Mouse (Mus musculus): ENCODE measurements around the gene E030018B13Rik.

Gene E030018B13Rik

DNA sequence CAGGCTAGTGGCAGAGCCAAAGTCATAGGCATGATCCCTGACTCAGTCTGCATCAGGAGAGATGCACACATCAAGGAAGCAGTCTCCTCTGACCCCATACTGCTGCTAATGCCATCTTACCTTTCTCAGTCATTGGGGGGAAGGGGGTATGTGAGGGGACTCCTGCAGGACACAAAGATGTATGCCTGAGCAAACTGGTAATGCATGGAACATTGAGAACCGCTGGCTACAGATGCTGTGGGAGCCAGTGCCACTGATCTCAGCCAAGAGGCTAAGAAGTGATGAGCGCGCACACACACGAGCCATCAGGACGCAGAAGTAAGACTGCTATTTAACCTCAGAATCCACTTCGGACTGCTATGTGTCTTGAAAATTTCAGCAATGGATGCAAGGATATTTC is 18.5 kb upstream of the E030018B13Rik start:
- no peak for DNase-seq (ENCODE audit: low spot score)

DNA sequence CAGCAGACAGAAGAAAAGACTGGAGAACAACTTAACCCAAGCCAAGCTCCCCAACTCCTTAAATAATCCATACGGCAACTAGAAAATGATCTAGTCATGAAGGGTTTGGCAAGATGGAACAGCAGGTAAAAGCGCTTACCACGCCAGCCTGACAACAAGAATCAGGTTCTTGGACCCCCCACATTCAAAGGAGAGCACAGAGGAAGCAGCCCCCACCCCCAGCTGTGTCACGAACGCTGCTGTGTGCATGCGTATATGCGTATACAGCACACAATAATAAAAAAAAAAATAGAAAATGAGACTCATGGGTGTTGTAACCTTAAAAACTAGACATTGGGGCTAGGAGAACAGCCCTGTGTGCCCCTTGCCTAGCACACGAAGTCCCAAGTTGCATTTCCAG is 16.7 kb upstream of the E030018B13Rik start:
- no peak for DNase-seq (ENCODE audit: low spot score)

DNA sequence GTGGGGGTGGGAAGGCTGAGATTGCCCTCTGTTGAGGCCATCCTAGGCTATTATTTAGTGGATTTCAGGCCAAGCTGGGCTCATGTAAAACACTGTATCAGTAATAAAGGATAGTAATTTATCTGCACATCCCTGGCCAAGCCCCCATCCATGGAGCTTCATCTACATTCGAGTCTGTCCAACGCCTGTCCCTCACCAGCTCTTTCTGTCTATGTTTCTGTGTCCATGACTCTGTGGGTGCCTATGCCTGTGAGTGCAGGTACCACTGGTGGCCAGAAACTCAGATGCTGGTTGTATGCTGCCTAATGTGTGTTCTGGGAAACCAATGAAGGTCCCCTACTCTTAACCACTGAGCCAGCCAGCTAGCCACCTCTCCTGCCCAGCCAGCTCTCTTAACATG is 16.2 kb upstream of the E030018B13Rik start:
- DNase-seq (ENCODE audit: low spot score): no peak

DNA sequence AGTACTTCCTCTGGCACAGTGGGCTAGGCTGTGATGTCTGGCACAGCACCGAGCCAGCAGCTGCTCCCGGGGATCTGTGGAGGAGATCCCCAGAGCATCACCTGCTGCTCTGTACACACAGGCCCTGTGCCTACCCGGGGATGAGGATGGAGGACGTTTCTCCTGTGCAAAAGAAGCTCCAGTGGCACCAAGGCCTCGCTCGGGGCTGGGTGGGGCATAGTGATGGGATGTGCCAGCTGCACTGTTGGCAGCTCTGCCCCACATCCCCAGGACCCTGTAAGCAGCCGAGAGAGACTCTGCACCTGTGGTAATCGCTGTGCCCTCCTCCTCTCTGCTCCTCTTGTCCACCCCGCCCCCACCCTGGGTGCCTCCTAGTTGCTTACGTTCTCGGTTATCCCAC is 15.3 kb upstream of the E030018B13Rik start:
- no peak for DNase-seq (ENCODE audit: low spot score)

DNA sequence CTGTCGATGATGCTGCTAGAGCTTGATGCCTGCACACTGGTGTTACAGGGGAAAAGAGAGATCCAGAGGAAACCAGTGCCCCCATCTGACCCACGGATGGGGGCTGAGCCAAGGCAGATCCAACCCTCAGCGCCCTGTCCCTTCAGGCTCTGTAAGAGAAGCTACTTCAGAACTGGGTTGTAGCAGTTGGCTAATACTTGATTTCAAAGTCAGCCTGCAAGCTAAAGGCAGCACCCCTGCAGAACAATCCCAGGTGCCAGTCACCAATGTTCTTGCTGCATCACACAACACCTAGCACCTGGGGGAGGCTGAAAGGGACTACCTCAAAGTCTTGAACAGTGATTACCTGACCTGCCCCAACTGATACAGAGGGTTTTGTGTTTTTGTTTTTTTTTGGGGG is 14.7 kb upstream of the E030018B13Rik start:
- DNase-seq (ENCODE audit: low spot score): no peak

DNA sequence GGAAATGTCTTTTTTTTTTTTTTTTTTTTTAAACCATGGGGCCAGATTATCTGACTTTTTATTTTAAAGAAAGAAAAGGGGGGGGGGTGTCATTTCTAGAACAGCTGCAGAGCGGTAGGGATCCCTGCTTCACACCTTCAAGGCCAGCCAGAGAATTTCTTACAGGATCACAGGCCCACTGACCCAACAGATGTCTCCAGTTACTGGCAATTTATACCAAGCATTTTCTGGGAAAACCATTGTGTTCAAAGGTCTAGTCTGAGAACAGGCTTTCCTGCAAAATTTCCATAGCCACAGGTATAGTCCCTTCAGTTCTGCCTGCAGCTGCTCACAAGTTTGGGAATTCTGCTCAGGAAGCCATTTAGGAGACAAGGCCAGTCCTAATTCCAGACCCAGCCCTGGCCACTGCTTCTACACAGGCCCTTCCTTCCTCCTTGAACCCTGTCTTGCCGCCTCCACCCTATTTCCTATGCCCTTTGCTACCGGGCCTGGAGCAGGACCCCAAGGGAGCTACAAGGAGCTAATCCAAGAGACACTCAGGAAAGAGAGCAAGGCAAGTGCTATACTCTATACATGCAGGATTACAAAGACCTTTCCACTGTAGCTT is 13.9 kb upstream of the E030018B13Rik start:
- DNase-seq (ENCODE audit: low spot score): no peak

DNA sequence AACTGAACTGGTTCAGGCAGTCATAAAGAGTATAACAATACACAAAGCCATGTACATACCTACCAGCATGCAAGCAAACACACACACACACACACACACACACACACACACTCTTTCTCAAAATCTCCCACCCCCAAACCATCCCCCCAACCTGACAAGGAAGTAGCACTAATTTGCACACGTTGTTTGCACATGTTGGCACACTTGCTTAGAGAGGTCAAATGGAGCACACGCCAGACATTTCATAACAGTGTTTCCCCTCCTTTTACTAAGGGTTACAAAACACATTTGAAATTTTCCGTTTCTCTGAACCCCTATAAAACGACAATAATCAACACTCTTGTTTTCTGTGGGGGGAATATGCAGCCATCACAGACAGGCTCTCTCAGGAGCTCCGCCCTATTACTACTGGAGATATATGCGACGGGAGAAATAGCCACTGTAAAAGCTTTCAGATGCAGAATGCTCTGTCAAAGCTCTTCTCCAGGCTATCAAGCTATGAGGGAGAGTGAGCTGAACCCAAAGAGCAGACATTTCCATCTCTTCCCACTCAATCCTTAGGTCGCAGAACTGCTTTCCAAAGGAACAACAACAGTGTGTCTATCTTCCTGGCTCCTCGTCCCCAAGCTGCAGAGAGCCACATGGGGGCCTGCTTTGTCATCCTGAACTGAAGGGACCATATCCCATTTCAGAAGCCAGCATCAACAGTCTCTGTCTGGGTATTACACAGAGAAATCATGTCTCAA is 12.8 kb upstream of the E030018B13Rik start:
- no peak for DNase-seq (ENCODE audit: low spot score)

DNA sequence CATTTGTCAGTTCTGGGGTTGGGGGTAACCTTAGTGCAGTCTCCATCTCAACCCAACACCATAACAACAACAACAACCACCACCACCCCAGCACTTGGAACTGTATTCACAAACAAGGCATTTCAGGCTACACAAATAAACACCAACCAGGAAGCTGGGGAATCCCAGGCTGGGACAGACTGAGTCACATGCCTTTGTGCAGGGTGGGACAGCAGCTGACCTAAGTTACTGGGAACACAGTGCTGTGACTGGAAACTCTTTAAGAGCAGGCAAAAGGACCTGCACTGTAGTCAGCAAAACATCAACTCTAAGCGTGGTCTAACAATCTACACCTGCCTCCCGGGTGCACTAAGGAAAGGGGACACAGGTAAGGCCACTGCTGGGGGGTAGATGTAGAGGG is 11.5 kb upstream of the E030018B13Rik start:
- DNase-seq (ENCODE audit: low spot score): no peak

DNA sequence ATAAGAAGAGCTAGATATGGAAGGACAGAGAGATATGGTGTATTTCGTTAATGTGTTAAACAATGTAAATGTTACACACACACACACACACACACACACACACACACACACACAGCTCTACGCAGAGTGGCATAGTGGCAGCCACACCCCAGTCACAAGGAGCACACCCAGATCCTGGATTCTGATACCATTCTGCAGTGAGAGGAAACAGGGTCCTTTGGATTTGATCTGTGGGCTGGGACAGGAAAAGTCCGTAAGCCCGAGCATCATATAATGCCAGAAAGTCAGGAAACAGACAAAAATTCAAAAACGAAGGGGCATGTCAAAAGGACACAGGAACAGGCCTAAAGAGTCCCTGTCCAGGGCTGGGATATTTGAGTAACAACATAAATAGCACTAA is 11.0 kb upstream of the E030018B13Rik start:
- no peak for DNase-seq (ENCODE audit: low spot score)

DNA sequence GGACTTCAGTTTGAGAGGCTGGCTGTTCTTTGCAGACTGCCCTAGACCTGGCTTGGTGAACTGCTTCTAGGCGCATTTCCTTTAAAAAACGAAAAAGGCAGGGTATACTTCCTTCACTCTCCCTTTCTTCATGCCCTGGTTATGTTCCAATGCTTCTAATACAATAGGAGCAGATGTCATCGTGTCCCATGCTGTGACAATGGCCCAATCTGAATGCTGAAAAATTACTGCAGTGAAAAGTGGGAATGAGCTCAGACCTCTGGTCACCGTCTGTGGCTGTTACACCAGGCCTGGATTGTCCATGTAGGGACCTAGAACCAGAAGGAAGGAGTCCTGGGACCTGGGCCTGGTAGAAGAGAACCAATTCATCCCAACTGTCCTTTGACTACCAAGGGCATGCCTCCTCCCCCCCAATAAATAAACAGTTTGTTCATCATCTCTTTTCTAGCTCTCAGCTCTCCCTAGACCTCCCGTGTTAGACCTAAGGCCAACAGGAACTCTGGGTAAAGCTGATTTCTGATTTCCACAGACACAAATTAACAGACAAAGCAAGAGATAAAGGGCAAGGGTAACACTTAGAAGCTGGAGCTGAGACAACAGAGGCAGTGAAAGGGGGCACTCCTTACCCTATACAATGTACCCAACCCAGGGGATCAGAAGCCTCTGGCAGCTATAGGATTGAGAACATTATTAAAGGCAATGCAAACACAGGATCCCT is 8.7 kb upstream of the E030018B13Rik start:
- DNase-seq (ENCODE audit: low spot score): no peak

DNA sequence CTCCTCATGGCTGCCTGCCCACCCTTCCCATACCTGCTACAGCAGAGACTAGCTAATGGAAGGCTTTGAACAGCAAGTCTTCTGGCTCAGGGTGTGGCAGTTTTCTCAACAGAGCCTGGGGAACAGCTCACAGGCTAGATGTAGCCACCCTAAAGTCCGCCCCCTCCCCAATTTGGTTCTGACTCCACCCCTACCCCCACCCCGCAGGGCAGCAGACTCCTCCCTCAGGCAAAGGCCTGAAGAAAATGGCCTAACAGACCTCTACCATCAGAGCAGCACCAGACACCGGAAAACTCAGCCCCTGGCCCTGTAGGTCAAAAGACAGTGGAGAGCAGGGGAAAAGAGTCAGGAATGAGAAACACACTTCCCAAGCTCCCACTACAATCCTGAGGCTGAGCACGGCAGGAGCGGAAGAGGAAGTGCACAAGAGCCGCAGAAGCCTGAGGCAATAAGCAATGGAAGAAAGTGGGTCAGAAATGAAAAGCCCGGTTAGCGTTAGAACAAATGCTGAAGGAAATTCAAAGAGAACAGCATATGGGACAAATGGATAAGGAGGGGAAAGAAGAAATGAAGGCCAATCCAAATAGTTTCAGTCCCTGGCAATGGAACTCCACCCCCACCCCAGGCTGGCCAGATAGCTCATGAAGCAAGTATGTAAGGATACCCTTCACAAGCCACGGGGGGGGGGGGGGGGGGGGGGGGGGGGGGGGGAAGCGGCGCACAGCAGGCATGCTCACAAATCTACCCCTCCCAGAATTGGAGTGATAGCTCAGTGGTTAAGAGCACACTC is 8.0 kb upstream of the E030018B13Rik start:
- no peak for DNase-seq (ENCODE audit: low spot score)

DNA sequence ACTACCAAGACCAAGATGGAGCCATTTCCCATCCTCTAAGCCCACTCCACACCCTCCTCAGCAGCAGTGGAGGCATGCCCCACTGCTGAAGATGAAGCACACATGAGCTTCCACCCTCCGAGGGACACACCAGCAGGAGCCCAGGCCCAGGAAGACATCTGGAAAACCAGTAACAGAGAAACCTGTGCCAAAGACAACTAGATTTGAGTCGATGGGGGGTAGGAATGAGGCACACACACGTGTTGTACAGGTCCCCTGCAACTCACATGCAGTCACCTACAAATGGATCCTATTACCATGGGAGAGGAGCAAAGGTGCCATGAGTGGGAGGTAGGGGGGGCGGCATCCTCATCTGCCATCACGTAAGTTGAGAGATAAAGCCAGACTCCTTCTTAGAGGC is 6.4 kb upstream of the E030018B13Rik start:
- no peak for DNase-seq (ENCODE audit: low spot score)

DNA sequence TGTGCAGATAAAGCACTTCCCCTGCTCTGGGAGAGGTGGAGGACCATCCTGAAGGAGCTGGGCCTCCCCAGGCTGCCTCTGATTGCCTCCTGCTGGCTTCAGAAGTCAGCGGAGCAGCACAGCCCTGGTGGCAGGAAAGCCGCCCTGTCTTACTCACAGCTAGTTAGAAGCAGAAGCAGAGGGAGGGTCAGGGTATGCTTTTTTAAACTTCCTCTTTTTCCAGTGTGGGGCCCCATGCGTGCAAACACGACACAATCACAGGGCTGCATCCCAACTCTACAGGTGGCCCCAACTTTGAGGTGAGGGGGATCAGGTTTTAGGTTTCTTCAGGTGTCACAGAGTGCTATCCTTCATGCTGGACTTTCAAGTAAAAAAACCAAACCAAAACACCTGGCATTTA is 5.7 kb upstream of the E030018B13Rik start:
- DNase-seq (ENCODE audit: low spot score): no peak

DNA sequence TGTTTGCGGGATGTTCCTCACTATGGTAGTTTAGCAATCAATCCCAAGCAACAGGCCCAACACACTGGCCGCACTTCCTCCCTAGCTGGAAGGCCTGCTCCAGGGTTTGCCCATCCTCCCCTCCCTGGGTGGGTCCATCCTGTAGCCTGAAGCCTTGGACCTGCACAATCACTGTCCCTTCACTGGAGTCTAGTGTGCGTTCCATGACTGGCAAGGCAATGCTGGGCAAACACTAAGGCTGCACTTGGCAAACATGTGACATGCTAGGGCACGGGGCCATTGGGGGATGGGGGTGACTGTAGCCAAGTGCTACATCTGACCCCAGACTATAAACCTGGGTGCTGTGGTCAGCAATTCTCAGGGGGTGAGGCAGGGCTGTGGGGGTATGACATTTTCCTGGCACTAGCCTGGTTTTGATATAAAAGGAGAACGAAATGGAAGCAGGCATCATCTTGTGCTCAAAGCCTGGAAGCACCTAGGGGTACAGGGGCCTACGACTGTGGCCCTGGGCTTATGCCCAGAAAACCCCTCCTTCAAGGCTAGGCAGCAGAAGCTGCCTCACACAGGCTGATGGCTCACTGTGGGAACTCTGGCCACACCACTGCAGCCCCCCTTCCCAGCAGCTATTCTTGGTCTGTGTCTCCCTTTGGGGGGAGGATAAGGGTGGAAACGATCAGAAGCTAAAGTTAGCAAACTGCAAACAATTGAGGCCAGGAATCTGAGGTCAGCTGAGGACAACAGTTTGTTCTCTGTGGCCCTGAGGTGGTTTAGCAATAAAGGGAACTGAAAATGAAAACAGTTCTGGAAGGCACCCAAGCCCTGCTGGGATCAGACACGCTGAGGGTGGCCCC is 5.0 kb upstream of the E030018B13Rik start:
- DNase-seq (ENCODE audit: low spot score): no peak

DNA sequence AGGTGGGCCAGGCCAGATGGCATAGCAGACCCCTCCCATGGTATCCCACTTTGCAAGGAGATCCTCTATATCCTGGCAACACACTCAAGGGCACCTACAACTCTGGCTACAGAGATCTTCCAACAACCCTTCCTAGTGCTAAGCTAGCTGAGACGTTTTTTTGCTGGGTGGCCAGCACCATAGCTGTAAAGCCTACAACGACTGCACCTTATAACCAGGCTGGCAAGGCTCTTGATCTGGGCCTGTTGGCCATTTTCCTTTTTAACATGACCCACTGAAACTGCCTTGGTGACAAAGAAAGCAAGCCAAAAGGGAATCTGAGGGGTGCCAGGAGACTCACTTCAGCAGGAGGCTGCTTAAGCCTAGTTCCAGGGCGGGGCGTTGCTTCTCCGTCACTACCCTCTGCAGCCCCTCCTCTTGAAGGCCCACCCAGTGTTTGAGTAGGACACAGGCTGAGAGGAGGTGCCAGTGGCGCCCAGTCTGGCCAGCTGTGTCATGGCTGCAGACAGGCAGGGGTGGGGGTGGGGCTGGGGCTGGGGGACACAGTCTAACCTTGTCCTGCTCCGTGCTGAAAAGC is 4.3 kb upstream of the E030018B13Rik start:
- no peak for DNase-seq (ENCODE audit: low spot score)

DNA sequence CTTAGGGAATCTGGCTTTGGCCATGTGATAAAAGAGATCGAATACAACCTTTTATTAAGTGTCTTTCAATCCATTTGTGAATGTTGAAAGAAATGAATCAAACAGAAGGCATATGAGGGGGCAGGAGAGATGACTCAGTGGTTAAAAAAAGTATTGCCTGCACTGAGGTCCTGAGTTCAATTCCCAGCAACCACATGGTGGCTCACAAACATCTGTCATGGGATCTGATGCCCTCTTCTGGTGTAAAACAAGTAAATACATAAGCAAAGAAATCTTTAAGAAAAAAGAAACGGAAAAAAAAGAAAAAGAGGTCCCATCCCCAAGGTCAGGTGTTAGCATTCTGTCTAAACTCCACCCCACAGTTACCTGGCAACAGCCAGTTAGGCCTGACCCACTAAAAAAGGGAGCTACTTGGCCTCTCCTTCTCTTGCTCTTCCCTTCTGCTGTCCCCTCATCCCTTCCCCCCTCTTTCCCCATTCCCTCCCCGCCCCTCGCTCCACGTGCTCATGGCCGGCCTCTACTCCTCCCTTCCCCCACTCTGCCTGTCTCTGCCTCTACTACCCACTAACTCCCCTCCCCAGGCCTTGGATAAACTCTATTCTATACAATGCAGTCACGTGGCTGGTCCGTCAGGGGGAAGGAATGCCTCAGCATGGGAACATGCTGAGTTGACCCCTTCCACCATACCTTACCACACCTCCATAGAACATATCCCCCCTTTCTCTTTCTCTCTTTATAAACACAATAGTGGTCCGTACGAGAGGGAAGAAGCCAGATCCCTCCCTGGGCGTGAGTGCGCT is 3.5 kb upstream of the E030018B13Rik start:
- no peak for DNase-seq (ENCODE audit: low spot score)

DNA sequence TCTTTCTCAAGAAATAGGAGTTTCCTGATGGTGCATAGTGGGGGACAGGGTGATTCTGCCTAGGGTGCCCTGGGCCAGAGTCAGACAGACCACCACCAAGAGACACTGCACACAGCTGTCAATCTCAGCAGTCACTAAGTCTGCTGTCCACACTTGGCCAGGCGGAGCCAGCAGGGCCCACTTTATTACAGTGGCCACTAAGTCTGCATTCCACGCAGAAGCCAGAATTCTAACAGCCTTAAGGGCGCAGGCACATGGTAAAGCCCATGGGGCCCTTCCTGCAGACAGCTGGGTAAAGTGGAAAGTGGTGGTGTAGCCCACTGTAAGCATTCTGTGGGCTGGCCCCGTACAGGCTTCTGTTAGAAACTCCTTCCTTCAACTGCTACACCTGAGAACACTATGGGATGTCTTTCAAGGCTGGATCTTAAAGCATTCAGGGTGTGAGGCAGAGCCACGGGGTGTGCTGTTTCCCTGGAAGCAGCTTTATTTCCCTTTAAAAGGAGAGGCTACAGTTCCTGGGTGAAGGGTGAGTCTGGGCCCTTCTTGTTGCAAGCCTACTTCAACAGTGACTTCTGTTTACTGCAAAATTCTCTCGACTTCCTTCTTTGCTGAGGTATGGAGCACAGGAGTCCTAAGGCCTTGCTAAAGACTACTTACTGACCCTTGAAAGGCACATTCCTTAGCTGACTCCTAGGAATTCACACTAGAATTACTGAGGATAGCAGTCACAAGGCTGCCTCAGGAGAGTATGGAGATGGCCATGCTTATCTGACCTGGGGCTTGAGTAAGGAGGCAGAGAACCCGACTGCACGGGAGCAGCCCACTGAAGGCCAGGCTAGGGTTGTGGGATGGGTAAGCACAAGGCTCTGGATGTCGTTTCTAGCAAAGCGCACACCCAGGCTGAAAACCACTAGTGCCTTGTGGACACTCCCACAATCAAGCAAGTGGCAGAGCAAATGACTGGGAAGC is 2.6 kb upstream of the E030018B13Rik start:
- no peak for DNase-seq (ENCODE audit: low spot score)

DNA sequence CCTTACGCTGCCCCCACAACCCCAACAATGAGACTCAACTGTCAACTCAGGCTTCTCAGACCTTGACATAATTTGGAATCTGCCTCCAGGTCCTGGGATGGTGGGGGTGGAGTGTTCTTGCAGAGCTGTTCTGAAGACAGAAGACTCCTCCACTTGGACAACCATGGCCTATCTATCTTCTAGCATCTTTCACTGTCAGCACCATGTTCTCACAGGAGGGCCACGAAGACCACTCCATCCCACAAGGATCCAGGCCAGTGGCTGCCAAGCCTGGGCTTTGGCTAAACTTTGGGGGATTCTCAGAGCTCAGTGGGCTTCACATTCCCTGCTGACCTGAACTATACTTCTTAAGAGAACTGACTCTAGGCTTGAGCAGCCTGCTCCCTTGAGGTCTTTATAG is 1.8 kb upstream of the E030018B13Rik start:
- no peak for DNase-seq (ENCODE audit: low spot score)

DNA sequence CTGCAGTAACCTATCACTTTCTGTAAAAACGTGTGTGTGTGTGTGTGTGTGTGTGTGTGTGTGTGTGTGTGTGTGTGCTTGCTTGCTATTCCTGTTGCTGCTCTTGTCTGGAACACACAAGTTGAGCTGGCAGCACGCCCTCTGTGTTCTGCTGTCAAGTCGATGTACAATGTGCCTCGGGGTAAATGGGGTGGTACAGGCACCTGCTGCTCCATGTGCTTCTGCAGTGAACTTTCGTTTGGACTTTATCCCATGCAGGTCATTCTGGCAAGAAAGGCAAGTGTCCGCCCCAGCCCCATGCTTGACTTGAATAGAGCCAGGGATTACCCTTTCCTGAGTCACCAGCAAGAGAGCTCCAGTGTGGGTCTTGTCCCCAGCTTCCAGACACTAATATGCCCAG is 1.0 kb downstream of the E030018B13Rik start:
- DNase-seq (ENCODE audit: low spot score): no peak

Measured in layer of hippocampus, adult 9-10 months (tissue).